Mouse (Mus musculus): ENCODE measurements around the gene R3hdm4. TPM values are rescaled to one million over a fixed set of nuclear protein-coding genes. Genes with fewer than 3 reads are reported as not detected.

R3hdm4 gene
- polyA plus RNA-seq, 1 experiment from 2014 or later, result 179 TPM

DNA sequence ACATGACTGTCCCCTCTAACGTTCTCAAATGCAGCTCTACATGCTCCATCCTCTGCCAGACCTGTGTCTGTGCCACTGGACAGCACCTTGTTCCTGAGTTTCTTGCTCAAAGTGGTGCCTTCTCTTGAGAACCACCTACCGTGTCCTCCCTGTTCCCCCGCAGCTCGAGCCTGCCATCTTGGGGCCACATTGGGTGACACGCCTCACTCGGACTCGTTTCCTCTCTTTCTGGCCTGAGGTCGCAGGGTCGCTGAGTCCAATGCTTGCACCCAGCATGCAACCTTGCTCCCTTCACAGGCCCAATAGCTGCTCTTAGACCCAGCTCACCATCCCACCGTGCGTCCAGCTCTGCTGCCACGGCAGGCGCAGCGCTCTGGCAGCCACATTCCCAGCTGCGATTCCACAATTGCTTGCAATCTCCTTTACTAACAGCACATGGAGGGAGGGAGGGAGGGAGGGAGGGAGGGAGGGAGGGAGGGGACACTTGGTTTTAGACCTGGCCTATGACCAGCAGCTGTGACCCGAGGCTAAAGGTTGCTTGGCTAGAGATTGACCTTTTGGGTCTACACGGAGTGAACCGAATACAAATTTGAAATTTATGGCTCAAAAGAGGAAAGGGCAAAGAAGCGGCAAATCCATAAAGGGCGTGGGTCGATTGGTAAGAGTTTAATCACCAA, 37.3 kb upstream of the R3hdm4 start:
- no peak overlapping the region for H3K4me3 ChIP-seq (replicated peaks)
- no peaks in the 10 kb centered on the region for H3K27me3 ChIP-seq
- H3K9me3 ChIP-seq (replicated peaks), result no peaks in the 10 kb centered on the region
- 14% methylated on average over 21 of the region's 21 CpGs for WGBS
- H3K36me3 ChIP-seq, result peaks cover 17% of the 10 kb centered on the region
- no peak for ATAC-seq (ENCODE audit: insufficient number of reproducible peaks, low FRiP score, low TSS enrichment, low read depth)
- peaks cover 14% of the 10 kb centered on the region for H3K4me1 ChIP-seq
- peak overlapping the region; percentile 30; the same call in 1 of the 2 replicates for H3K4me2 ChIP-seq (replicated peaks)
- no peak overlapping the region for H3K9ac ChIP-seq
- H3K27ac ChIP-seq (replicated peaks), result no peak overlapping the region

DNA sequence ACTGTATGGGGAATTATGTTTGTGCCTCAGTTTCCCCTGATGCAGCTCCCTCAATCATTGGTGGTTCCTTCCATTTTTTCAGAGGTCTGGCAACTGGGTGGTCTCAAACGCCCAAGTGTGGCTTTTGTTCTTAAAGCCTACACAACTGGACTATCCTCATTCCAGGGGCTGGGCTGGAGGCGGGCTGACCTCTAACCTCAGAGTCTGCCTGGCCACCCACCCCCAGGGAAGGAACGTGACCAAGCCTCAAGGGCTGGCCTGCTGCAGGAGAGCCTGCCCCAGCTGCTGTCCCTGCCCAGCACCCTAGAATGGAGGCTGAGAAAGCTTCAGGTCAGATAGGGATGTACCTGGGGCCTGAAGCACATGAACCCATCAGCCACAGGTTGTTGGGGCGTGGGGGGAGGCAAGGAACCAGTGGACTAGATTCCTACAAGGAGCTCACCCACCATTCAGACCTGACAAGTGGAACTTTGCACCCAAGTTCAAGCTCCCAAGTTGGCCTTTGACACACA, 35.7 kb upstream of the R3hdm4 start:
- no peak overlapping the region for H3K4me3 ChIP-seq (replicated peaks)
- ATAC-seq (ENCODE audit: insufficient number of reproducible peaks, low FRiP score, low TSS enrichment, low read depth), result no peak
- H3K4me2 ChIP-seq (replicated peaks), result no peak overlapping the region
- no peak overlapping the region for H3K9ac ChIP-seq
- no peak overlapping the region for H3K27ac ChIP-seq (replicated peaks)
- H3K9me3 ChIP-seq (replicated peaks), result no peaks in the 10 kb centered on the region
- peaks cover 14% of the 10 kb centered on the region for H3K36me3 ChIP-seq
- 33% methylated on average over 4 of the region's 4 CpGs for WGBS
- H3K27me3 ChIP-seq, result no peaks in the 10 kb centered on the region
- H3K4me1 ChIP-seq, result peaks cover 14% of the 10 kb centered on the region

DNA sequence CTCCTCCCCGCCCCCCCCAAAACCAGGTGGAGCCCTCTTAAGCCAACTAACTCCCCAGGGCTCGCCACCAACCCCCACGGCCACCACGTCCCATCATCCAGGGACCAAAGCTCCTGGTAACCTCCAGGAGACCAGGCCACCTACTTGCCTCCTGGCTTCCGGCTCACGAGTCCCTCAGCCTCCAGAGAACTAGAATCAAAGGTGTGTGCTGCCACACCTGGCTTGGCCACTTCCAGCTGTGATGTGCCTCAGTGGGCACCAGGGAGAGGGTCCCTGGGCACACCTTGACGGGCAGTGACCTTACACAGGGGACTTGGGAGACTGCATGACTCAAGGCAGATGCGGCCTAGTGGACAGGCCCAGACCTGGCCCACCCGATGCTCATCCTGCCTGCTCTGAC, 34.7 kb upstream of the R3hdm4 start:
- Histone ChIP-seq H3K27ac (replicated peaks) (no peak overlapping the region; the same call in 1 of the 2 replicates), H3K9ac (no peak overlapping the region), H3K27me3 (no peaks in the 10 kb centered on the region), H3K4me1 (peaks cover 9% of the 10 kb centered on the region), H3K4me2 (replicated peaks) (no peak overlapping the region), H3K9me3 (replicated peaks) (no peaks in the 10 kb centered on the region), H3K36me3 (peaks cover 24% of the 10 kb centered on the region), H3K4me3 (replicated peaks) (no peak overlapping the region)
- ATAC-seq (ENCODE audit: insufficient number of reproducible peaks, low FRiP score, low TSS enrichment, low read depth), result no peak
- 58% methylated on average over 9 of the region's 9 CpGs for WGBS

DNA sequence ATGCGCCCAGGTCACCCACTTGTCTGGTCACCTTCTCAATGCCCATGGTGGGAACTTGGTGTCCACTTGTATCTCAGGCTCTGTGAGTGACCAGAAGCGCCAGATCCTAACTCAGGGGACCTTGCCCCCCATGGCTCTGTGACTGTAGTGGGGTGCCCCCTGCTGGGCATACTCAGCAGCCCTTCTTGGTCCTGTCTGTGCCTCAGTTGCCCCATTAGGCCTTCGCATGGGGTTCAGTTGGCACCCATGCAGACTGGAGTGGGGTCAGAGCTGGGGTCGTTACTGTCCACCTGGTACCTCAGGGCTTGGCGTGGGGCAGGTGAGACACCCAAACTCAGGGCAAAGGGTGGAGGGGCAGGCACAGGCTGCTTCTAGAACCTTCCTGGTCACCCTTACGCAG, 32.9 kb upstream of the R3hdm4 start:
- Histone ChIP-seq H3K9me3 (replicated peaks) (no peaks in the 10 kb centered on the region), H3K4me2 (replicated peaks) (no peak overlapping the region), H3K4me3 (replicated peaks) (no peak overlapping the region), H3K4me1 (peaks cover 4% of the 10 kb centered on the region), H3K27me3 (no peaks in the 10 kb centered on the region), H3K9ac (no peak overlapping the region), H3K36me3 (peaks cover 41% of the 10 kb centered on the region), H3K27ac (replicated peaks) (no peak overlapping the region)
- no peak for ATAC-seq (ENCODE audit: insufficient number of reproducible peaks, low FRiP score, low TSS enrichment, low read depth)
- 87% methylated on average over 6 of the region's 6 CpGs for WGBS

DNA sequence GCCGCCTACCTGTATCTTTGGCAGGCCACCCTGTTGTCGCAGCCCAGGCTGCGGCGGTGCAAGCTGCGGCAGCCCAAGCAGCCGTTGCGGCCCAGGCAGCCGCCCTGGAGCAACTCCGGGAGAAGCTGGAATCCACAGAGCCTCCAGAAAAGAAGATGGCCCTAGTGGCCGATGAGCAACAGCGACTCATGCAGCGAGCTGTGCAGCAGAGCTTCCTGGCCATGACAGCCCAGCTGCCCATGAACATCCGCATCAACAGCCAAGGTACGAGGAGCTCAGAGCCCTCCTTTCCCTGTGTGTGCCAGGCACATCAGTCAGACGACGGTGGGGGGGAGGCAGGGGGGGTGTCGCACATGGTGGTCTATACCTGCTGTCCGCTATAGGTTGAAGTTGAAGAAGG, 29.7 kb upstream of the R3hdm4 start:
- H3K4me3 ChIP-seq (replicated peaks), result no peak overlapping the region
- no peak for ATAC-seq (ENCODE audit: insufficient number of reproducible peaks, low FRiP score, low TSS enrichment, low read depth)
- H3K27ac ChIP-seq (replicated peaks), result no peak overlapping the region
- H3K36me3 ChIP-seq, result peaks cover 54% of the 10 kb centered on the region
- no peak overlapping the region for H3K4me2 ChIP-seq (replicated peaks)
- no peak overlapping the region for H3K9ac ChIP-seq
- no peaks in the 10 kb centered on the region for H3K27me3 ChIP-seq
- 82% methylated on average over 18 of the region's 18 CpGs for WGBS
- H3K9me3 ChIP-seq (replicated peaks), result no peaks in the 10 kb centered on the region
- H3K4me1 ChIP-seq, result peaks cover 14% of the 10 kb centered on the region

DNA sequence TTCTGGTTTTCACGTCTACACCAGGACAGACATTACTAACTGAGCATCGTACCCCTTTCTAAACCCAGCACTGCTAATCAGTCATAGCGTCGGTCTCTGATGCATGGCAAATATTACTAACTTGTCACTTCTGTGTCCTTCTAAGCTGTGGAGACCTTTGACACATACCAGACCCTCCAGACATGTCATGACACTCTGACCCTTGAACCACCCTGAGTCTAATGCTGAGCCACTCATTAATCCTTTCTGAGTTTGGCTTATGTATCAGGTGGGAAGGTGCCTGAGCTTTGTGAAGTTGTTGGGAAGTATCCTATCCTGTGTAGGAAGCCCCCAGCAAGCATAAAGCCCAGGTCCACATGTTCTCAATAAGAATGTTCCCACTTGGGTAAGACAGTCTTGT, 28.9 kb upstream of the R3hdm4 start:
- Histone ChIP-seq H3K9me3 (replicated peaks) (no peaks in the 10 kb centered on the region), H3K27me3 (no peaks in the 10 kb centered on the region), H3K9ac (no peak overlapping the region), H3K27ac (replicated peaks) (no peak overlapping the region), H3K4me1 (peaks cover 22% of the 10 kb centered on the region), H3K4me3 (replicated peaks) (no peak overlapping the region), H3K4me2 (replicated peaks) (no peak overlapping the region), H3K36me3 (peaks cover 54% of the 10 kb centered on the region)
- ATAC-seq (ENCODE audit: insufficient number of reproducible peaks, low FRiP score, low TSS enrichment, low read depth), result no peak
- 82% methylated on average over 4 of the region's 4 CpGs for WGBS

DNA sequence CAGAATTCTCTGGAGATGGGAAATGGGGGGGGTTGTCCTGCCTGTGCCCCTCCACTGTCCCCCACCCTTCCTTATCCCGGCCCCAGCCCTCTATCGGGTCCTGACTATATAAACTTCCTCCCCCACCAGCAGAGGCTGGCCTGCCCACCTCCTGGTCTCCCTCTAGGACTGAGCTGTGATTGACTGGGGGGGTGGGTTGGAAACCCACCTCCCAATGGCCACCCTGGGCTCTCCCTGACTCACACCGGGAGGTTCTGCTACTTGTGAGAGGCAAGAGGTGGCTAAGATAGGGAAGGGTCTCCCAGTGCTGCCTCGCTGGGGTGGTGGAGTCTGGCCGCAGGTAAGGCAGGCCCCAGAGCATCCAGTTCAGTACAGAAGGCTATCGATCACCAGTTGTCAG, 26.5 kb upstream of the R3hdm4 start:
- H3K27ac ChIP-seq (replicated peaks), result no peak overlapping the region
- no peaks in the 10 kb centered on the region for H3K9me3 ChIP-seq (replicated peaks)
- peaks cover 43% of the 10 kb centered on the region for H3K4me1 ChIP-seq
- peaks cover 41% of the 10 kb centered on the region for H3K36me3 ChIP-seq
- no peaks in the 10 kb centered on the region for H3K27me3 ChIP-seq
- no peak overlapping the region for H3K4me2 ChIP-seq (replicated peaks)
- no peak overlapping the region for H3K9ac ChIP-seq
- no peak overlapping the region for H3K4me3 ChIP-seq (replicated peaks)
- 78% methylated on average over 6 of the region's 6 CpGs for WGBS
- no peak for ATAC-seq (ENCODE audit: insufficient number of reproducible peaks, low FRiP score, low TSS enrichment, low read depth)

DNA sequence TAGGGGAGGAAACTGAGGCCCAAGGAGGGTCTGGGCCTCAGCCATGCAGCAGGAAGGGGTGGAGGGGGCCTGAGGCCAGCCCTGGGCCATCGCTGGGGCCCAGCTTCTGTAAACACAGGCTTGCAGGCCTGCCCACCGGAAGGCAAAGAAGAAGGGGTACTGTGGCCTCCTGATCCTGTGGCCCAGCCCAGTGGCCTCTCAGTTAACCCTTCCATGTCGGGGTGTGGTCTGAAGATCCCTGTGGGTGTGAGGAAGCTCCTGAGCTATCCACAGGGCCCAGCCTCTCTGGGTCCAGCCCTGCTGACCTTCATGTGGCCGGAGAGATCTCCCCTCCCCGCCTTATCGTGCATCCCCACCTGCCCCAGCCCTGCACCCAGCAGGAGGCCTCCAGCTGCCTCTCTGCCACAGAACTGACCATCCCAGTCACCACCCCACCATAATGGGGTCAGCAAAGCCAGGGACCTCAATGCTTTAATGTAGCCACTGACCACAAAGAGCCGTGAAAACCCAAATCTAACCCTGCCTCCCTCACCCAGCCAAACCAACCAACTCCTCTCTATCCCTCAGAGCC, 25.8 kb upstream of the R3hdm4 start:
- WGBS, result 38% methylated on average over 7 of the region's 7 CpGs
- Histone ChIP-seq H3K9ac (no peak overlapping the region), H3K4me1 (peaks cover 43% of the 10 kb centered on the region), H3K27ac (replicated peaks) (peak overlapping the region; percentile 3; the same call in 1 of the 2 replicates), H3K9me3 (replicated peaks) (no peaks in the 10 kb centered on the region), H3K27me3 (no peaks in the 10 kb centered on the region), H3K4me2 (replicated peaks) (0 out of 2 replicates have a peak overlapping the region, but pooled peaks have one; percentile 4), H3K4me3 (replicated peaks) (no peak overlapping the region), H3K36me3 (peaks cover 46% of the 10 kb centered on the region)
- ATAC-seq (ENCODE audit: insufficient number of reproducible peaks, low FRiP score, low TSS enrichment, low read depth), result no peak; the same call in 1 of the 2 replicates

DNA sequence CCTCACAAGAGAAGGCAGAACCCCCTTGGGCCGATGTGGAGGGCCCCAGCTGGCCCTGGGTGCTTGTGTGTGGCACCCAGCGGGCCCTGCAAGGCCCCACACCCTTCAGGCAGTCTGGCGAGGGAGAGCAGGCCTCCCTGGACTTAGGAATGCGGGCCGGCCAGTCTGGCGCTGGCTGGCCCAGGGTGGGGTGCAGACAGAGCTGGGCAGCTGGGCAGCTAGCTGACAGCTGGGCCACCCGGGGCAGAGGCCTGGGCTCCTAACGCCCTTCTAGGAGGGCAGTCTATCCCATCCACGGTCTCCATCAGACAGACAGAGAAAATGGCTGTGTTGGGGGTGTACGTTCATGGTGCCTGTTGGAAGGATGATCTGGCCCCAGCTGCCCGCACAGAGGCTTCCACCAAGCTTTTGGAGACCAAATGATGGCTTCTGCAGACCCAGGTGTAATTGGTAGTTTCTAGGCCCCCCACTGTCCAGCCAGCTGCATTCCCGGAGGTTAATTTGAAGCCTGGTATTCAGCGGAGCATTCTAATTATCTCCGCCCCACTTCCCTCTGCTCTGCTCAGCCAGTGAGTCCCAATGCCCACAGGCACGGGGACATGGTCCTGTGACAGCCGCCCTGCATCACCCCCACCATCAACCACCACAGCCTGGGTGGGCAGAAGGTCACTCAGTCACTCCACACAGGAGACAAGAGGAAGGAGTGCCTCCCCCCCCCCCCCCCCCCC, 24.7 kb upstream of the R3hdm4 start:
- no peaks in the 10 kb centered on the region for H3K9me3 ChIP-seq (replicated peaks)
- H3K9ac ChIP-seq, result no peak overlapping the region
- H3K27ac ChIP-seq (replicated peaks), result peak overlapping the region; percentile 65
- WGBS, result 28% methylated on average over 16 of the region's 16 CpGs
- H3K4me1 ChIP-seq, result peaks cover 43% of the 10 kb centered on the region
- peaks cover 47% of the 10 kb centered on the region for H3K36me3 ChIP-seq
- H3K4me2 ChIP-seq (replicated peaks), result 0 out of 2 replicates have a peak overlapping the region, but pooled peaks have one; percentile 6
- no peak overlapping the region for H3K4me3 ChIP-seq (replicated peaks)
- H3K27me3 ChIP-seq, result no peaks in the 10 kb centered on the region
- peak; percentile 36 for ATAC-seq (ENCODE audit: insufficient number of reproducible peaks, low FRiP score, low TSS enrichment, low read depth)

DNA sequence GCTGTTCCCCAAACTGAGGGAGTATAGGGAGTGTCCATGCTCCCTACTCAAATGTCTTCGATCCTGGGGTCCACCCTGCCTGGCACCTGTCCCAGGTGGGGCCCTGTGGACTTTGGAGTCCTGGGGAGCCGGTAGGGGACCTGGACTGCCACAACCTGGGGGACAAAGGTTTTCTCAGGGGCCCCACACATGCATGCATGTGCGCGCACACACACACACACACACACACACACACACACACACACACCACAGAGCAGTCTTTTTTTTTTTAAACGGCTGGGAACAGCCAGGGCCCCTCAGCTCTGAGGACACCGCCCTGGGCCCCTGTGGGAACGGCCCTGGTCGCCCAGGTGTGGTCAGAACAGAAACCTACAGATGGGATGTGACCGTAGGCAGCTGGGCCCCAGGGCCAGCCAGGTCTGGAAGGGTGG, 22.5 kb upstream of the R3hdm4 start:
- Histone ChIP-seq H3K9ac (no peak overlapping the region), H3K4me2 (replicated peaks) (no peak overlapping the region), H3K4me3 (replicated peaks) (no peak overlapping the region), H3K27me3 (no peaks in the 10 kb centered on the region), H3K27ac (replicated peaks) (peak overlapping the region; percentile 34; the same call in 1 of the 2 replicates), H3K36me3 (peaks cover 25% of the 10 kb centered on the region), H3K4me1 (peaks cover 52% of the 10 kb centered on the region), H3K9me3 (replicated peaks) (no peaks in the 10 kb centered on the region)
- 67% methylated on average over 9 of the region's 9 CpGs for WGBS
- ATAC-seq (ENCODE audit: insufficient number of reproducible peaks, low FRiP score, low TSS enrichment, low read depth), result no peak

DNA sequence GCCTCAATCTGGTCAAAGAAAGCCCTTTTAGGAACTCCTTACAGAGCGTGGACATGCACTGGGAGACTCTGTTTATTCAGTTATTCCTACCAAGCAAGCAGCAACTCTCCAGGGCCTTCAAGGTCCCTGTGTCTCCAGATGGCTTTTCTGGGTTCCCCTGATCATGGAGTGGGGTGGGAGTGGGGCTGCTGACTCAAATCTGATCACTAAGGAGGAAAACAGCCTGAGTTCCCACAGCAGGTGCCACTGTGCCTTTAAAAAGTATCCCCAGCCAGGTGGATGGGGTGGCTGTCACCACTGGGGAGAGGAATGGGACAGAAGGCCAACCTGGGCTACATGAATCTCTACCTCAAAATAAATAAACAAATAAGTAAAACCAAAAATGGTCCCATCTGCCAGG, 22.0 kb upstream of the R3hdm4 start:
- Histone ChIP-seq H3K27ac (replicated peaks) (0 out of 2 replicates have a peak overlapping the region, but pooled peaks have one; percentile 34), H3K4me3 (replicated peaks) (no peak overlapping the region), H3K36me3 (peaks cover 24% of the 10 kb centered on the region), H3K4me1 (peaks cover 57% of the 10 kb centered on the region), H3K4me2 (replicated peaks) (no peak overlapping the region), H3K9ac (no peak overlapping the region), H3K9me3 (replicated peaks) (no peaks in the 10 kb centered on the region), H3K27me3 (no peaks in the 10 kb centered on the region)
- no peak for ATAC-seq (ENCODE audit: insufficient number of reproducible peaks, low FRiP score, low TSS enrichment, low read depth)
- WGBS, result 97% methylated on average over 1 of the region's 1 CpGs

Measured in embryonic facial prominence, embryonic 15.5 days (tissue).